Mouse (Mus musculus) midbrain, embryonic 16.5 days (tissue): Measurements from ENCODE around the gene Tarsl2. TPM values are rescaled to one million over a fixed set of nuclear protein-coding genes. Genes with fewer than 3 reads are reported as not detected.

Source experiments
- ATAC-seq: fragments of 200-750 bp; cut with Nextera tagmentation; 2 replicates; pipeline ENCODE4 v1.8.0; 2017; ENCODE audit warnings: moderate TSS enrichment
- H3K27ac ChIP-seq: fragments of 300-500 bp; sonication (generic); 2 replicates; pipeline ENCODE4 v1.5.1; 2014; ENCODE audit warnings: mild to moderate bottlenecking, low read length, mixed read lengths
- H3K27me3 ChIP-seq: fragments of 300-500 bp; sonication (generic); 2 replicates; pipeline ENCODE4 v1.6.1; 2014; ENCODE audit warnings: low read depth, low read length, mixed read lengths; ENCODE audit not compliant: control insufficient read depth, insufficient read depth
- H3K36me3 ChIP-seq: fragments of 300-500 bp; sonication (generic); 2 replicates; pipeline ENCODE4 v1.6.1; 2014; ENCODE audit warnings: mild to moderate bottlenecking, low read length, moderate library complexity, mixed read lengths; ENCODE audit not compliant: control insufficient read depth, insufficient read depth
- H3K4me1 ChIP-seq: fragments of 300-500 bp; sonication (generic); 2 replicates; pipeline ENCODE4 v1.6.1; 2014; ENCODE audit warnings: mild to moderate bottlenecking, low read length, mixed read lengths; ENCODE audit not compliant: control insufficient read depth, insufficient read depth
- H3K4me2 ChIP-seq: fragments of 300-500 bp; sonication (generic); 2 replicates; pipeline ENCODE4 v1.6.1; 2014; ENCODE audit warnings: mild to moderate bottlenecking, low read length, mixed read lengths
- H3K4me3 ChIP-seq: fragments of 300-500 bp; sonication (generic); 2 replicates; pipeline ENCODE4 v1.5.1; 2014; ENCODE audit warnings: low read depth, mild to moderate bottlenecking, low read length, moderate library complexity, mixed read lengths
- H3K9ac ChIP-seq: fragments of 300-500 bp; sonication (generic); 2 replicates; pipeline ENCODE4 v1.6.1; 2014; ENCODE audit warnings: low read depth, low read length, mixed read lengths
- H3K9me3 ChIP-seq: fragments of 300-500 bp; sonication (generic); replicated peaks from 2 replicates; pipeline ENCODE4 v1.6.1; 2014; ENCODE audit warnings: mild to moderate bottlenecking, low read length, mixed read lengths; ENCODE audit not compliant: control insufficient read depth, poor library complexity, severe bottlenecking
- WGBS: fragments of 180-500 bp; shearing (Covaris S2); extraction: QIAGEN DNeasy Blood & Tissue Kit; methylation state at CpG from one replicate; pipeline ENCODE4 v1.1.7; 2014; 5-methylcytosine and 5-hydroxymethylcytosine counted together
- polyA plus RNA-seq: library from polyadenylated mRNA; unstranded; fragments of >200 nt; fragmentation: Nextera tagmentation; extraction: Ambion mirVana; gene quantifications from 2 replicates; pipeline ENCODE4 v1.2.1, GENCODE M21; 2015

The Tarsl2 gene
- polyA plus RNA-seq, 1 experiment from 2014 or later: 19.2 TPM

- H3K36me3 ChIP-seq: no peaks in the 10 kb centered on the region; the same call in 1 of the 2 replicates
- H3K27me3 ChIP-seq: no peaks in the 10 kb centered on the region; the same call in 1 of the 2 replicates
- no peaks in the 10 kb centered on the region for H3K9me3 ChIP-seq
- H3K4me2 ChIP-seq: no peak overlapping the region
- H3K27ac ChIP-seq: no peak overlapping the region
- 70% methylated on average over 6 of the region's 6 CpGs for WGBS
- H3K9ac ChIP-seq: no peak overlapping the region
- H3K4me3 ChIP-seq: no peak overlapping the region
- ATAC-seq: no peak
- peaks cover 3% of the 10 kb centered on the region; the same call in 1 of the 2 replicates for H3K4me1 ChIP-seq
These were observed 2.1 kb upstream of the Tarsl2 start for GRCm38 (mm10) chr7:65642371-65643304.

- peak overlapping the region; percentile 53 for H3K9ac ChIP-seq
- peak overlapping the region; percentile 69 for H3K4me3 ChIP-seq
- peaks cover 3% of the 10 kb centered on the region; the same call in 1 of the 2 replicates for H3K4me1 ChIP-seq
- H3K4me2 ChIP-seq: peak overlapping the region; percentile 72
- H3K27ac ChIP-seq: peak overlapping the region; percentile 39; the same call in 1 of the 2 replicates
- no peaks in the 10 kb centered on the region; the same call in 1 of the 2 replicates for H3K27me3 ChIP-seq
- H3K9me3 ChIP-seq: no peaks in the 10 kb centered on the region
- ATAC-seq: peak; percentile 26
- H3K36me3 ChIP-seq: peaks cover 7% of the 10 kb centered on the region; the same call in 1 of the 2 replicates
- WGBS: 27% methylated on average over 6 of the region's 6 CpGs
These were observed 757 bp upstream of the Tarsl2 start for GRCm38 (mm10) chr7:65643861-65644421.

GRCm38 (mm10) chr7:65645996-65646395 is 1.3 kb downstream of the Tarsl2 start:
- Histone ChIP-seq H3K9ac (no peak overlapping the region), H3K27me3 (no peaks in the 10 kb centered on the region; the same call in 1 of the 2 replicates), H3K9me3 (no peaks in the 10 kb centered on the region), H3K4me1 (peaks cover 3% of the 10 kb centered on the region; the same call in 1 of the 2 replicates), H3K4me3 (no peak overlapping the region), H3K4me2 (no peak overlapping the region; the same call in 1 of the 2 replicates), H3K36me3 (peaks cover 18% of the 10 kb centered on the region; the same call in 1 of the 2 replicates), H3K27ac (no peak overlapping the region)
- ATAC-seq: no peak
- WGBS: 91% methylated on average over 8 of the region's 8 CpGs

DNA sequence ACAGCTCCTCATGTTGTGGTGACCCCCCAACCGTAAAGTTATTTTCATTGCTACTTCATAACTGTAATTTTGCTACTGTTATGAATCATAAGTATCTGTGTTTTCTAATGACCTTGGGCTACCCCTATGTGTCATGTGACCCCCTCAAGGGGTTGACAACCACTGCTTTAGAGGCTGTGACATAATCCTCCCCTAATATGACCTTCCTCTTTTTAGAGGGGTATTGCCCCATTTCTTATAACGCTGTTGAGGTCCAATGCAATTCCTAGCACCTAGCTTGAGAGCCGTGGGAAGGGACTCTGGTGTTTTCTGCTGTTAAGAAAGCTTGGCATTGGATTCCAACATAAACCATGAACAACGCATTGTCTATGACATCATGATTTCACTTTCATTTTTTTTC is 6.0 kb downstream of the Tarsl2 start:
- H3K36me3 ChIP-seq: peaks cover 32% of the 10 kb centered on the region

DNA sequence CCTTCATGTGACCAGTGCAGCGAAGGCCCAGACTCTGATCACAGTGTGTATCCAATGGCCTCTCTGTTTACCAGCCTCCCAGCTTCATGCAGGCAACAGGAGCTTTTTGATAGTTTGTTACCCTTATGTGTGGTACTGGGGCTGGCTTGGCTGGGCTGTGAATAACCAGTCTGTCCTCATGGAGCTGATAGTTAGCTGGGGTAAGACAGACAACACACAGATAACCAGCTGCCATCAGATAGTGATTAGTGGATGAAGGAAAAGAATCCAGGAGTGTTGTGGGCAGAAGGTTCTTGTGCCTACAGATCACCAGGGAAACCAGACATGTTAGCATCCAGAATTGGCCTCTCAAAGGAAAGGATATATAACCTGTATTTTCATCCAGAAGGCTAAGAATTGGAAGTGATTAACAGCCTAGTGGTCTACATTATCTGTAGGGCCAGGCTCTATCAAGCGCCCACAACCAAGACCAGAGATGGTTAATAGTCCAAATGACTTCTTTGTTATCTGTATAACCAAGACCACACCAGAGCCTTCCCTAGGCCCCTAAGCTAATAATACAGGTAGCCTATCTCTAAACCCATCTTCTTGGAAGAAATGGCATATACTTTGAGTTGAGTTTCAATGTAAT is 12.9 kb downstream of the Tarsl2 start:
- no peak overlapping the region for H3K27ac ChIP-seq
- no peaks in the 10 kb centered on the region for H3K27me3 ChIP-seq
- 94% methylated on average over 2 of the region's 2 CpGs for WGBS

More for the DNA sequence above, 6.0 kb downstream of the Tarsl2 start:
- Histone ChIP-seq H3K27me3 (no peaks in the 10 kb centered on the region), H3K4me1 (no peaks in the 10 kb centered on the region), H3K9ac (no peak overlapping the region), H3K4me3 (no peak overlapping the region), H3K4me2 (no peak overlapping the region), H3K27ac (no peak overlapping the region), H3K9me3 (no peaks in the 10 kb centered on the region)
- no peak for ATAC-seq
- WGBS: 93% methylated on average over 4 of the region's 4 CpGs

DNA sequence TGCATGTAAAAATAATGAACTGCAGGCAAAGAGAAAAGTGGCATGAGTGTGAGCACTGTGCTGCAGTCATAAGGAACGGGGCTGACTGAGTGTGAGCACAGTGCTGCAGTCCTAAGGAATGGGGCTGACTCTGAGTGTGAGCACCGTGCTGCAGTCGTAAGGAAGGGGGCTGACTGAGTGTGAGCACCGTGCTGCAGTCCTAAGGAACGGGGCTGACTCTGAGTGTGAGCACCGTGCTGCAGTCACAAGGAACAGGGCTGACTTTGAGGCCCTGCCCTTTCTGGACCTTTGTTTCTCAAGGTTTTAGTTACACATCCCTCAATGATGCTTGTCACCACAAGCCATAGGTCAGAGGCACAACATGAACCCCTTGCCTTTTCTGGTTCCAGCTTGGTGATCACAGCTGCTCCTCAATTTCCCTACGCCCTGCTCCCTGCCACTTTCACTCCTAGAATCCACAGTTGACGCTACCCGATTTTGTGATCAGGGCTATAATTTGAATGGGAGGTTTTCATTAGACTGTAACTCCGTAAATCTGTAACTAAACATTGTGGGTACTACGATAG is 18.6 kb downstream of the Tarsl2 start:
- no peak for ATAC-seq
- no peak overlapping the region for H3K27ac ChIP-seq
- no peaks in the 10 kb centered on the region for H3K4me1 ChIP-seq
- H3K36me3 ChIP-seq: peaks cover 16% of the 10 kb centered on the region; the same call in 1 of the 2 replicates
- H3K4me2 ChIP-seq: no peak overlapping the region
- no peak overlapping the region for H3K9ac ChIP-seq
- no peak overlapping the region for H3K4me3 ChIP-seq
- no peaks in the 10 kb centered on the region for H3K27me3 ChIP-seq
- 86% methylated on average over 11 of the region's 11 CpGs for WGBS
- H3K9me3 ChIP-seq: no peaks in the 10 kb centered on the region

More for the DNA sequence above, 12.9 kb downstream of the Tarsl2 start:
- H3K9me3 ChIP-seq: no peaks in the 10 kb centered on the region
- no peaks in the 10 kb centered on the region for H3K4me1 ChIP-seq
- H3K9ac ChIP-seq: no peak overlapping the region
- peaks cover 13% of the 10 kb centered on the region for H3K36me3 ChIP-seq
- ATAC-seq: no peak
- H3K4me2 ChIP-seq: no peak overlapping the region
- no peak overlapping the region for H3K4me3 ChIP-seq

- Histone ChIP-seq H3K4me1 (no peaks in the 10 kb centered on the region), H3K36me3 (peaks cover 16% of the 10 kb centered on the region; the same call in 1 of the 2 replicates), H3K4me2 (no peak overlapping the region), H3K27ac (no peak overlapping the region), H3K27me3 (no peaks in the 10 kb centered on the region), H3K9me3 (no peaks in the 10 kb centered on the region), H3K4me3 (no peak overlapping the region), H3K9ac (no peak overlapping the region)
- no peak for ATAC-seq
- WGBS: 89% methylated on average over 14 of the region's 14 CpGs
These were observed 19.2 kb downstream of the Tarsl2 start for GRCm38 (mm10) chr7:65663886-65664285.

DNA sequence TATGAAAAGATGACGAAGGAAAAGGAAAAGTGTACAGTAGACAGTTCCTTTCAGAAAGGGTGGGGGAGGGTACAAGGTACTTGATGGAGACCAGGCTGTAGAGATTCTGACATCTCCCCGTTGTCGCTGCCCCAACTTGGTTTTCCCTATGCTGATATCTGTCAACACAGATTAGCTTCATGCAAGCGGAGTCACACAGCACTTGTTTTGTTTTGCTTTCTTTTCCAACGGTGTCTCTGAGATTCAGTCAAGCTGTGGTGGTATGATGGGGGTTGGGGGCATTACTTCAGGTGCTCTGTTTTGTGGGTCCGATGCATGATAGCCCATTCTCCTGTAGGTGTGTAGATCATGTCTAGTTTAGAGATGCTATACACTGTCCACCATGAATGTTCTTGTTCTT is 22.8 kb downstream of the Tarsl2 start:
- H3K27me3 ChIP-seq: no peaks in the 10 kb centered on the region
- no peak overlapping the region for H3K4me3 ChIP-seq
- H3K9me3 ChIP-seq: no peaks in the 10 kb centered on the region
- 92% methylated on average over 6 of the region's 6 CpGs for WGBS
- no peak overlapping the region for H3K9ac ChIP-seq
- no peaks in the 10 kb centered on the region for H3K4me1 ChIP-seq
- H3K36me3 ChIP-seq: peaks cover 16% of the 10 kb centered on the region; the same call in 1 of the 2 replicates
- no peak overlapping the region for H3K27ac ChIP-seq
- H3K4me2 ChIP-seq: no peak overlapping the region
- ATAC-seq: no peak
